Mouse (Mus musculus): ENCODE results near the gene Hs3st5. TPM values are rescaled to one million over a fixed set of nuclear protein-coding genes. Genes with fewer than 3 reads are reported as not detected.

Hs3st5 gene
- polyA plus RNA-seq, 1 experiment from 2014 or later: 0.17 TPM

GRCm38 (mm10) chr10:36773595-36773994 is 267.0 kb downstream of the Hs3st5 start:
- DNase-seq (ENCODE audit: low spot score) (no peak), ATAC-seq (replicated peaks; ENCODE audit: low FRiP score, low read depth) (no peak)

GRCm38 (mm10) chr10:36774898-36775297 is 268.3 kb downstream of the Hs3st5 start:
- no peaks in the 10 kb centered on the region for H3K4me1 ChIP-seq (replicated peaks; ENCODE audit: insufficient read depth, low read length)
- H3K27ac ChIP-seq: no peak overlapping the region
- H3K36me3 ChIP-seq (ENCODE audit: insufficient read depth, low read length): no peaks in the 10 kb centered on the region
- no peak overlapping the region for H3K4me3 ChIP-seq (replicated peaks; ENCODE audit: low read depth, low read length)
- ATAC-seq (replicated peaks; ENCODE audit: low FRiP score, low read depth) (no peak), DNase-seq (ENCODE audit: low spot score) (no peak)
- H3K27me3 ChIP-seq (ENCODE audit: insufficient read depth, low read length): no peaks in the 10 kb centered on the region
- H3K9ac ChIP-seq (ENCODE audit: low read depth, low read length): no peak overlapping the region
- no peaks in the 10 kb centered on the region for H3K9me3 ChIP-seq (replicated peaks; ENCODE audit: low read length)
- H3K4me2 ChIP-seq (ENCODE audit: low read length): no peak overlapping the region
- TF ChIP-seq CTCF (IDR thresholded peaks at IDR 0.05; ENCODE audit: low read depth): no peak
- 80% methylated on average over 6 of the region's 6 CpGs for WGBS

More at GRCm38 (mm10) chr10:36773595-36773994, 267.0 kb downstream of the Hs3st5 start:
- no peak overlapping the region for H3K27ac ChIP-seq
- no peak overlapping the region for H3K4me2 ChIP-seq (ENCODE audit: low read length)
- no peaks in the 10 kb centered on the region for H3K9me3 ChIP-seq (replicated peaks; ENCODE audit: low read length)
- no peaks in the 10 kb centered on the region for H3K36me3 ChIP-seq (ENCODE audit: insufficient read depth, low read length)
- no peaks in the 10 kb centered on the region for H3K4me1 ChIP-seq (replicated peaks; ENCODE audit: insufficient read depth, low read length)
- no peaks in the 10 kb centered on the region for H3K27me3 ChIP-seq (ENCODE audit: insufficient read depth, low read length)
- no peak overlapping the region for H3K9ac ChIP-seq (ENCODE audit: low read depth, low read length)
- TF ChIP-seq CTCF (IDR thresholded peaks at IDR 0.05; ENCODE audit: low read depth): no peak
- H3K4me3 ChIP-seq (replicated peaks; ENCODE audit: low read depth, low read length): no peak overlapping the region

GRCm38 (mm10) chr10:36781641-36782040 is 275.0 kb downstream of the Hs3st5 start:
- Histone ChIP-seq H3K27me3 (ENCODE audit: insufficient read depth, low read length) (no peaks in the 10 kb centered on the region), H3K4me2 (ENCODE audit: low read length) (no peak overlapping the region), H3K4me3 (replicated peaks; ENCODE audit: low read depth, low read length) (no peak overlapping the region), H3K27ac (no peak overlapping the region), H3K4me1 (replicated peaks; ENCODE audit: insufficient read depth, low read length) (no peaks in the 10 kb centered on the region), H3K36me3 (ENCODE audit: insufficient read depth, low read length) (no peaks in the 10 kb centered on the region), H3K9me3 (replicated peaks; ENCODE audit: low read length) (no peaks in the 10 kb centered on the region), H3K9ac (ENCODE audit: low read depth, low read length) (no peak overlapping the region)
- TF ChIP-seq CTCF (IDR thresholded peaks at IDR 0.05; ENCODE audit: low read depth): peak; percentile 11; the same call in 1 of the 2 replicates
- DNase-seq (ENCODE audit: low spot score): no peak
- no peak for ATAC-seq (replicated peaks; ENCODE audit: low FRiP score, low read depth)
- WGBS: 58% methylated on average over 1 of the region's 1 CpGs

GRCm38 (mm10) chr10:36786970-36787369 is 280.4 kb downstream of the Hs3st5 start:
- Histone ChIP-seq H3K4me2 (ENCODE audit: low read length) (no peak overlapping the region), H3K9ac (ENCODE audit: low read depth, low read length) (no peak overlapping the region), H3K36me3 (ENCODE audit: insufficient read depth, low read length) (no peaks in the 10 kb centered on the region), H3K27ac (no peak overlapping the region), H3K4me1 (replicated peaks; ENCODE audit: insufficient read depth, low read length) (no peaks in the 10 kb centered on the region), H3K4me3 (replicated peaks; ENCODE audit: low read depth, low read length) (no peak overlapping the region), H3K27me3 (ENCODE audit: insufficient read depth, low read length) (no peaks in the 10 kb centered on the region), H3K9me3 (replicated peaks; ENCODE audit: low read length) (no peaks in the 10 kb centered on the region)
- DNase-seq (ENCODE audit: low spot score) (no peak), ATAC-seq (replicated peaks; ENCODE audit: low FRiP score, low read depth) (no peak)
- no peak for TF ChIP-seq CTCF (IDR thresholded peaks at IDR 0.05; ENCODE audit: low read depth)
- 77% methylated on average over 7 of the region's 7 CpGs for WGBS

GRCm38 (mm10) chr10:36791771-36792170 is 285.2 kb downstream of the Hs3st5 start:
- peak; percentile 75 for TF ChIP-seq CTCF (IDR thresholded peaks at IDR 0.05; ENCODE audit: low read depth)
- Histone ChIP-seq H3K9me3 (replicated peaks; ENCODE audit: low read length) (no peaks in the 10 kb centered on the region), H3K4me2 (ENCODE audit: low read length) (no peak overlapping the region), H3K9ac (ENCODE audit: low read depth, low read length) (no peak overlapping the region), H3K36me3 (ENCODE audit: insufficient read depth, low read length) (no peaks in the 10 kb centered on the region), H3K4me3 (replicated peaks; ENCODE audit: low read depth, low read length) (no peak overlapping the region), H3K4me1 (replicated peaks; ENCODE audit: insufficient read depth, low read length) (no peaks in the 10 kb centered on the region), H3K27me3 (ENCODE audit: insufficient read depth, low read length) (no peaks in the 10 kb centered on the region), H3K27ac (no peak overlapping the region)
- no peak for ATAC-seq (replicated peaks; ENCODE audit: low FRiP score, low read depth)
- 23% methylated on average over 2 of the region's 2 CpGs for WGBS
- DNase-seq (ENCODE audit: low spot score): peak; percentile 65

GRCm38 (mm10) chr10:36795311-36795710 is 288.7 kb downstream of the Hs3st5 start:
- Histone ChIP-seq H3K9ac (ENCODE audit: low read depth, low read length) (no peak overlapping the region), H3K4me3 (replicated peaks; ENCODE audit: low read depth, low read length) (no peak overlapping the region), H3K9me3 (replicated peaks; ENCODE audit: low read length) (no peaks in the 10 kb centered on the region), H3K27me3 (ENCODE audit: insufficient read depth, low read length) (no peaks in the 10 kb centered on the region), H3K4me2 (ENCODE audit: low read length) (no peak overlapping the region), H3K27ac (no peak overlapping the region), H3K36me3 (ENCODE audit: insufficient read depth, low read length) (no peaks in the 10 kb centered on the region), H3K4me1 (replicated peaks; ENCODE audit: insufficient read depth, low read length) (no peaks in the 10 kb centered on the region)
- DNase-seq (ENCODE audit: low spot score): peak; percentile 15
- no peak for TF ChIP-seq CTCF (IDR thresholded peaks at IDR 0.05; ENCODE audit: low read depth)
- no peak for ATAC-seq (replicated peaks; ENCODE audit: low FRiP score, low read depth)

GRCm38 (mm10) chr10:36800925-36801482 is 294.4 kb downstream of the Hs3st5 start:
- H3K4me3 ChIP-seq (replicated peaks; ENCODE audit: low read depth, low read length): no peak overlapping the region
- no peak overlapping the region for H3K4me2 ChIP-seq (ENCODE audit: low read length)
- no peaks in the 10 kb centered on the region for H3K4me1 ChIP-seq (replicated peaks; ENCODE audit: insufficient read depth, low read length)
- H3K27me3 ChIP-seq (ENCODE audit: insufficient read depth, low read length): no peaks in the 10 kb centered on the region
- no peak for TF ChIP-seq CTCF (IDR thresholded peaks at IDR 0.05; ENCODE audit: low read depth)
- WGBS: 33% methylated on average over 2 of the region's 2 CpGs
- ATAC-seq (replicated peaks; ENCODE audit: low FRiP score, low read depth) (no peak), DNase-seq (ENCODE audit: low spot score) (peak; percentile 15)
- no peak overlapping the region for H3K27ac ChIP-seq
- no peaks in the 10 kb centered on the region for H3K9me3 ChIP-seq (replicated peaks; ENCODE audit: low read length)
- H3K9ac ChIP-seq (ENCODE audit: low read depth, low read length): no peak overlapping the region
- no peaks in the 10 kb centered on the region for H3K36me3 ChIP-seq (ENCODE audit: insufficient read depth, low read length)
